Mouse (Mus musculus) kidney, adult 2 months (tissue): ENCODE data around the gene Vps26c.

Source experiments
- CTCF ChIP-seq: fragments of 200-500 bp; conservative IDR thresholded peaks from 2 replicates; pipeline ENCODE4 v1.5.1; 2011; ENCODE audit warnings: low read depth, mild to moderate bottlenecking, control low read depth, low read length, moderate library complexity, mixed read lengths; ENCODE audit not compliant: insufficient read depth, insufficient read length
- POLR2A ChIP-seq: fragments of 200-500 bp; IDR thresholded peaks from one replicate; pipeline ENCODE4 v1.6.1; 2011; ENCODE audit warnings: low read depth, low read length, control low read depth

DNA sequence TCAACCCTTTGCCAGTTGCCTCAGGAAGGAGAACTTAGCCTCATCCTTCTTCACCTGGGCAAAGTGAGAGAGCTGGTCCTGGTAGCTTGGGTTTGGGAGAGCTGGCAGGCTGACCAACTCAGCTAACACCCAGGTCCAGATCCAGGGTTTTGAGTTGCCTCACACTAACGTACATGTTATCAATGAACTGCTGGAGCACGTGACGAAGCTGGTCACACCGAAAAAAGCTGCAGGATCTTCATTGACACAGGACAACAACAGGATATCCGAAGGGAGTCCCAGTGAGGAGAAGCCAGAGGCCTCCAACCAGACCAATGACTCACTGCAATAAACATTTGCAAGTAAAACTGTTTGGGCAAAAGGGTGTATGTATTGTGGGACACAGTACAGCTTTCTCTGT lies 34.0 kb upstream of the Vps26c start:
- no peak for TF ChIP-seq CTCF
- TF ChIP-seq POLR2A, result no peak
